Mouse (Mus musculus) G1E (cell line): ENCODE data around the gene Map3k19. TPM values are rescaled to one million over a fixed set of nuclear protein-coding genes. Genes with fewer than 3 reads are reported as not detected.

Experiments used
- ATAC-seq: 2 replicates; pipeline ENCODE4 v1.8.0; 2016; ENCODE audit warnings: mild to moderate bottlenecking; ENCODE audit not compliant: insufficient number of reproducible peaks, poor library complexity, low FRiP score, severe bottlenecking; ENCODE audit errors: extremely low read depth
- DNase-seq: peaks from one replicate; pipeline ENCODE4 v3.0.0; 2012; ENCODE audit warnings: low spot score
- H3K27me3 ChIP-seq: 2 replicates; pipeline ENCODE4 v1.6.1; 2012; ENCODE audit warnings: mild to moderate bottlenecking, low read length, inconsistent platforms; ENCODE audit not compliant: insufficient read depth
- H3K36me3 ChIP-seq: replicated peaks from 2 replicates; pipeline ENCODE3; 2012; ENCODE audit warnings: mild to moderate bottlenecking, inconsistent platforms
- H3K4me1 ChIP-seq: 2 replicates; pipeline ENCODE4 v1.6.1; 2012; ENCODE audit warnings: low read depth, low read length, inconsistent platforms, mixed read lengths; ENCODE audit not compliant: insufficient read depth
- H3K4me3 ChIP-seq: 2 replicates; pipeline ENCODE4 v1.5.1; 2012; ENCODE audit warnings: low read depth, mild to moderate bottlenecking, inconsistent platforms, low read length, moderate library complexity, mixed read lengths
- H3K9me3 ChIP-seq: replicated peaks from 2 replicates; pipeline ENCODE4 v1.6.1; 2012; ENCODE audit warnings: inconsistent platforms
- CTCF ChIP-seq: IDR thresholded peaks from 2 replicates; pipeline ENCODE4 v1.5.1; 2012; ENCODE audit warnings: low read depth, low read length, inconsistent platforms, mixed read lengths
- GATA1 ChIP-seq: IDR thresholded peaks from 2 replicates; pipeline ENCODE4 v1.6.1; 2012; ENCODE audit warnings: borderline replicate concordance, low read length, inconsistent platforms, mixed read lengths
- GATA2 ChIP-seq: IDR thresholded peaks from 2 replicates; pipeline ENCODE4 v1.6.1; 2012; ENCODE audit warnings: low read depth, low read length, inconsistent platforms, borderline replicate concordance
- POLR2AphosphoS5 ChIP-seq: IDR thresholded peaks from 2 replicates; pipeline ENCODE4 v1.6.1; 2012; ENCODE audit warnings: low read depth, low read length, inconsistent platforms; ENCODE audit not compliant: insufficient replicate concordance
- TAL1 ChIP-seq: conservative IDR thresholded peaks from 2 replicates; pipeline ENCODE4 v1.6.1; 2012; ENCODE audit warnings: low read depth, low read length, inconsistent platforms, mixed read lengths
- polyA plus RNA-seq: library from polyadenylated mRNA; stranded (reverse); fragments of >175 nt; gene quantifications from 2 replicates; pipeline ENCODE4 v1.2.3, GENCODE M21; 2012
- total RNA-seq, 2 experiments: library from RNA; stranded (forward) in 1 of 2; stranded (reverse) in 1 of 2; fragments of 200-1000 nt in 1 of 2; fragments of >200 nt in 1 of 2; fragmentation: Nextera tagmentation in 1 of 2; gene quantifications; 2 replicates each; pipeline ENCODE4 v1.2.3; 2014 to 2017

Gene Map3k19
- total and polyA plus RNA-seq, 3 experiments: 0.16 TPM; not detected in 2

GRCm38 (mm10) chr1:127836619-127837018 is 18.2 kb downstream of the Map3k19 start:
- H3K9me3 ChIP-seq: no peaks in the 10 kb centered on the region
- H3K4me1 ChIP-seq: peaks cover 10% of the 10 kb centered on the region
- H3K27me3 ChIP-seq: peaks cover 21% of the 10 kb centered on the region
- ATAC-seq (peak; percentile 32; the same call in 1 of the 2 replicates), DNase-seq (no peak)
- H3K4me3 ChIP-seq: no peak overlapping the region
- no peaks in the 10 kb centered on the region for H3K36me3 ChIP-seq
- TF ChIP-seq GATA2 (no peak), CTCF (no peak), TAL1 (no peak), GATA1 (no peak), POLR2AphosphoS5 (no peak)

- no peak overlapping the region for H3K4me3 ChIP-seq
- H3K27me3 ChIP-seq: peaks cover 37% of the 10 kb centered on the region
- peaks cover 10% of the 10 kb centered on the region for H3K4me1 ChIP-seq
- no peak for TF ChIP-seq CTCF
- no peak for TF ChIP-seq GATA2
- no peak for TF ChIP-seq POLR2AphosphoS5
- TF ChIP-seq TAL1: no peak
- TF ChIP-seq GATA1: no peak
- no peaks in the 10 kb centered on the region for H3K36me3 ChIP-seq
- DNase-seq (no peak), ATAC-seq (no peak)
- no peaks in the 10 kb centered on the region for H3K9me3 ChIP-seq
Observed at GRCm38 (mm10) chr1:127834202-127834601, 20.6 kb downstream of the Map3k19 start.

GRCm38 (mm10) chr1:127833714-127834113 is 21.1 kb downstream of the Map3k19 start:
- no peaks in the 10 kb centered on the region for H3K9me3 ChIP-seq
- H3K4me3 ChIP-seq: no peak overlapping the region
- TF ChIP-seq CTCF (no peak), TAL1 (no peak), GATA2 (no peak), POLR2AphosphoS5 (no peak), GATA1 (no peak)
- no peaks in the 10 kb centered on the region for H3K36me3 ChIP-seq
- H3K4me1 ChIP-seq: peaks cover 10% of the 10 kb centered on the region
- ATAC-seq (no peak), DNase-seq (no peak)
- peaks cover 38% of the 10 kb centered on the region for H3K27me3 ChIP-seq

GRCm38 (mm10) chr1:127830215-127830921 is 24.5 kb downstream of the Map3k19 start:
- no peak overlapping the region for H3K4me3 ChIP-seq
- DNase-seq (no peak), ATAC-seq (no peak)
- H3K27me3 ChIP-seq: peaks cover 38% of the 10 kb centered on the region
- H3K9me3 ChIP-seq: no peaks in the 10 kb centered on the region
- TF ChIP-seq TAL1: no peak
- TF ChIP-seq GATA1: no peak
- TF ChIP-seq POLR2AphosphoS5: no peak
- TF ChIP-seq GATA2: no peak
- TF ChIP-seq CTCF: no peak
- no peaks in the 10 kb centered on the region for H3K36me3 ChIP-seq
- H3K4me1 ChIP-seq: peaks cover 11% of the 10 kb centered on the region

GRCm38 (mm10) chr1:127827325-127827724 is 27.5 kb downstream of the Map3k19 start:
- TF ChIP-seq TAL1 (no peak), GATA2 (no peak), POLR2AphosphoS5 (no peak), CTCF (no peak; the same call in 1 of the 2 replicates), GATA1 (no peak)
- peaks cover 11% of the 10 kb centered on the region for H3K4me1 ChIP-seq
- peaks cover 43% of the 10 kb centered on the region for H3K27me3 ChIP-seq
- H3K9me3 ChIP-seq: no peaks in the 10 kb centered on the region
- no peaks in the 10 kb centered on the region for H3K36me3 ChIP-seq
- DNase-seq: no peak
- ATAC-seq: peak; percentile 51; the same call in 1 of the 2 replicates
- H3K4me3 ChIP-seq: no peak overlapping the region

GRCm38 (mm10) chr1:127816381-127816780 is 38.5 kb downstream of the Map3k19 start:
- H3K4me3 ChIP-seq: no peak overlapping the region
- H3K36me3 ChIP-seq: no peaks in the 10 kb centered on the region
- TF ChIP-seq CTCF (no peak), GATA1 (no peak), TAL1 (no peak), GATA2 (no peak), POLR2AphosphoS5 (no peak)
- H3K4me1 ChIP-seq: peaks cover 5% of the 10 kb centered on the region; the same call in 1 of the 2 replicates
- ATAC-seq (no peak), DNase-seq (no peak)
- peaks cover 29% of the 10 kb centered on the region for H3K27me3 ChIP-seq
- no peaks in the 10 kb centered on the region for H3K9me3 ChIP-seq

- peaks cover 14% of the 10 kb centered on the region for H3K36me3 ChIP-seq
- DNase-seq: no peak
- no peak for TF ChIP-seq POLR2AphosphoS5
- no peaks in the 10 kb centered on the region for H3K9me3 ChIP-seq
- no peak for ATAC-seq
- H3K4me1 ChIP-seq: peaks cover 9% of the 10 kb centered on the region
- H3K4me3 ChIP-seq: no peak overlapping the region
- H3K27me3 ChIP-seq: peaks cover 19% of the 10 kb centered on the region
Observed at GRCm38 (mm10) chr1:127812929-127813328, 41.9 kb downstream of the Map3k19 start.
